Mouse (Mus musculus): ENCODE results near the gene Six2. TPM values are rescaled to one million over a fixed set of nuclear protein-coding genes. Genes with fewer than 3 reads are reported as not detected.

Six2 gene
- polyA plus RNA-seq, 1 experiment from 2014 or later, result 0.96 TPM

GRCm38 (mm10) chr17:85704369-85705260 is 16.5 kb upstream of the Six2 start:
- peak; percentile 69 for ATAC-seq (ENCODE audit: low FRiP score, low read depth)
- H3K27me3 ChIP-seq, result peaks cover 17% of the 10 kb centered on the region; the same call in 1 of the 2 replicates
- H3K4me1 ChIP-seq (replicated peaks), result 0 out of 2 replicates have a peak, but pooled peaks cover 6% of the 10 kb centered on the region
- H3K27ac ChIP-seq (replicated peaks), result no peak overlapping the region
- no peaks in the 10 kb centered on the region for H3K36me3 ChIP-seq
- H3K9me3 ChIP-seq, result no peaks in the 10 kb centered on the region
- WGBS, result 45% methylated on average over 12 of the region's 12 CpGs
- H3K4me2 ChIP-seq, result no peak overlapping the region
- H3K4me3 ChIP-seq, result no peak overlapping the region
- no peak overlapping the region for H3K9ac ChIP-seq

- Histone ChIP-seq H3K4me2 (no peak overlapping the region), H3K27me3 (peaks cover 46% of the 10 kb centered on the region), H3K27ac (replicated peaks) (no peak overlapping the region), H3K4me3 (no peak overlapping the region), H3K36me3 (no peaks in the 10 kb centered on the region), H3K9me3 (no peaks in the 10 kb centered on the region), H3K4me1 (replicated peaks) (0 out of 2 replicates have a peak, but pooled peaks cover 6% of the 10 kb centered on the region), H3K9ac (no peak overlapping the region)
- no peak for ATAC-seq (ENCODE audit: low FRiP score, low read depth)
- WGBS, result 71% methylated on average over 4 of the region's 4 CpGs
These were observed 12.0 kb upstream of the Six2 start for GRCm38 (mm10) chr17:85700028-85700427.

- Histone ChIP-seq H3K27me3 (peaks cover 59% of the 10 kb centered on the region), H3K27ac (replicated peaks) (no peak overlapping the region), H3K4me3 (no peak overlapping the region), H3K4me1 (replicated peaks) (no peaks in the 10 kb centered on the region), H3K4me2 (no peak overlapping the region), H3K9me3 (no peaks in the 10 kb centered on the region), H3K36me3 (no peaks in the 10 kb centered on the region), H3K9ac (no peak overlapping the region)
- 88% methylated on average over 6 of the region's 6 CpGs for WGBS
- no peak for ATAC-seq (ENCODE audit: low FRiP score, low read depth)
These were observed 10.6 kb upstream of the Six2 start for GRCm38 (mm10) chr17:85698643-85699042.

- H3K27ac ChIP-seq (replicated peaks), result no peak overlapping the region
- no peaks in the 10 kb centered on the region for H3K4me1 ChIP-seq (replicated peaks)
- WGBS, result 94% methylated on average over 1 of the region's 1 CpGs
- peaks cover 65% of the 10 kb centered on the region for H3K27me3 ChIP-seq
- H3K9me3 ChIP-seq, result no peaks in the 10 kb centered on the region
- no peak overlapping the region for H3K9ac ChIP-seq
- peak; percentile 45; the same call in 1 of the 2 replicates for ATAC-seq (ENCODE audit: low FRiP score, low read depth)
- H3K4me3 ChIP-seq, result no peak overlapping the region
- no peaks in the 10 kb centered on the region for H3K36me3 ChIP-seq
- H3K4me2 ChIP-seq, result no peak overlapping the region
These were observed 9.9 kb upstream of the Six2 start for GRCm38 (mm10) chr17:85697976-85698375.

- Histone ChIP-seq H3K4me3 (no peak overlapping the region), H3K4me2 (no peak overlapping the region), H3K4me1 (replicated peaks) (no peaks in the 10 kb centered on the region), H3K9ac (no peak overlapping the region), H3K27me3 (peaks cover 86% of the 10 kb centered on the region), H3K27ac (replicated peaks) (no peak overlapping the region), H3K9me3 (no peaks in the 10 kb centered on the region), H3K36me3 (no peaks in the 10 kb centered on the region)
- no peak for ATAC-seq (ENCODE audit: low FRiP score, low read depth)
- 82% methylated on average over 6 of the region's 6 CpGs for WGBS
These were observed 6.4 kb upstream of the Six2 start for GRCm38 (mm10) chr17:85694499-85694898.

GRCm38 (mm10) chr17:85693101-85693500 is 5.0 kb upstream of the Six2 start:
- no peak for ATAC-seq (ENCODE audit: low FRiP score, low read depth)
- peaks cover 92% of the 10 kb centered on the region for H3K27me3 ChIP-seq
- no peaks in the 10 kb centered on the region for H3K36me3 ChIP-seq
- H3K9ac ChIP-seq, result no peak overlapping the region
- peaks cover 3% of the 10 kb centered on the region for H3K4me1 ChIP-seq (replicated peaks)
- no peak overlapping the region for H3K4me2 ChIP-seq
- no peaks in the 10 kb centered on the region for H3K9me3 ChIP-seq
- no peak overlapping the region for H3K27ac ChIP-seq (replicated peaks)
- 5% methylated on average over 9 of the region's 9 CpGs for WGBS
- H3K4me3 ChIP-seq, result no peak overlapping the region

- 2% methylated on average over 23 of the region's 23 CpGs for WGBS
- H3K9ac ChIP-seq, result no peak overlapping the region
- no peak overlapping the region for H3K27ac ChIP-seq (replicated peaks)
- H3K4me3 ChIP-seq, result no peak overlapping the region
- no peak for ATAC-seq (ENCODE audit: low FRiP score, low read depth)
- H3K9me3 ChIP-seq, result no peaks in the 10 kb centered on the region
- H3K4me1 ChIP-seq (replicated peaks), result peaks cover 8% of the 10 kb centered on the region
- H3K36me3 ChIP-seq, result no peaks in the 10 kb centered on the region
- no peak overlapping the region for H3K4me2 ChIP-seq
- peaks cover 91% of the 10 kb centered on the region for H3K27me3 ChIP-seq
These were observed 4.5 kb upstream of the Six2 start for GRCm38 (mm10) chr17:85692594-85692993.

- H3K9me3 ChIP-seq, result no peaks in the 10 kb centered on the region
- no peak overlapping the region for H3K9ac ChIP-seq
- H3K27ac ChIP-seq (replicated peaks), result no peak overlapping the region
- peaks cover 14% of the 10 kb centered on the region for H3K4me1 ChIP-seq (replicated peaks)
- peaks cover 93% of the 10 kb centered on the region for H3K27me3 ChIP-seq
- H3K36me3 ChIP-seq, result no peaks in the 10 kb centered on the region
- no peak overlapping the region for H3K4me3 ChIP-seq
- WGBS, result 2% methylated on average over 43 of the region's 43 CpGs
- ATAC-seq (ENCODE audit: low FRiP score, low read depth), result no peak
- H3K4me2 ChIP-seq, result no peak overlapping the region
These were observed 3.8 kb upstream of the Six2 start for GRCm38 (mm10) chr17:85691701-85692536.

GRCm38 (mm10) chr17:85690969-85691335 is 2.9 kb upstream of the Six2 start:
- WGBS, result 7% methylated on average over 4 of the region's 4 CpGs
- no peak overlapping the region for H3K27ac ChIP-seq (replicated peaks)
- no peaks in the 10 kb centered on the region for H3K36me3 ChIP-seq
- H3K4me3 ChIP-seq, result no peak overlapping the region
- H3K9me3 ChIP-seq, result no peaks in the 10 kb centered on the region
- peaks cover 94% of the 10 kb centered on the region for H3K27me3 ChIP-seq
- no peak overlapping the region for H3K4me2 ChIP-seq
- peaks cover 14% of the 10 kb centered on the region for H3K4me1 ChIP-seq (replicated peaks)
- no peak overlapping the region for H3K9ac ChIP-seq
- no peak for ATAC-seq (ENCODE audit: low FRiP score, low read depth)

- H3K4me1 ChIP-seq (replicated peaks), result peaks cover 14% of the 10 kb centered on the region
- no peaks in the 10 kb centered on the region for H3K36me3 ChIP-seq
- no peak for ATAC-seq (ENCODE audit: low FRiP score, low read depth)
- no peak overlapping the region for H3K9ac ChIP-seq
- no peak overlapping the region for H3K27ac ChIP-seq (replicated peaks)
- H3K4me2 ChIP-seq, result no peak overlapping the region
- no peaks in the 10 kb centered on the region for H3K9me3 ChIP-seq
- 2% methylated on average over 6 of the region's 6 CpGs for WGBS
- peaks cover 95% of the 10 kb centered on the region for H3K27me3 ChIP-seq
- H3K4me3 ChIP-seq, result no peak overlapping the region
These were observed 2.4 kb upstream of the Six2 start for GRCm38 (mm10) chr17:85690323-85690968.

- no peaks in the 10 kb centered on the region for H3K9me3 ChIP-seq
- no peak overlapping the region for H3K4me3 ChIP-seq
- H3K27ac ChIP-seq (replicated peaks), result no peak overlapping the region
- WGBS, result 9% methylated on average over 5 of the region's 5 CpGs
- ATAC-seq (ENCODE audit: low FRiP score, low read depth), result no peak
- peaks cover 14% of the 10 kb centered on the region for H3K4me1 ChIP-seq (replicated peaks)
- no peaks in the 10 kb centered on the region for H3K36me3 ChIP-seq
- H3K27me3 ChIP-seq, result peaks cover 96% of the 10 kb centered on the region
- H3K4me2 ChIP-seq, result no peak overlapping the region
- H3K9ac ChIP-seq, result no peak overlapping the region
These were observed 1.8 kb upstream of the Six2 start for GRCm38 (mm10) chr17:85689807-85690319.

All from hindbrain, embryonic 15.5 days (tissue).